Mouse (Mus musculus) forebrain, postnatal 0 days (tissue): ENCODE results near the gene Entpd8. TPM values are rescaled to one million over a fixed set of nuclear protein-coding genes. Genes with fewer than 3 reads are reported as not detected.

Experiments used
- ATAC-seq: fragments of 200-750 bp; cut with Nextera tagmentation; 2 replicates; pipeline ENCODE4 v1.8.0; 2017; ENCODE audit warnings: mild to moderate bottlenecking, moderate library complexity
- DNase-seq: peaks from one replicate; pipeline ENCODE4 v3.0.0-alpha.2; 2015
- H3K27ac ChIP-seq: fragments of 300-500 bp; sonication (generic); 2 replicates; pipeline ENCODE4 v1.5.1; 2014; ENCODE audit warnings: low read depth, mild to moderate bottlenecking, antibody characterized with exemption, low read length, moderate library complexity, mixed read lengths
- H3K27me3 ChIP-seq: fragments of 300-500 bp; sonication (generic); 2 replicates; pipeline ENCODE4 v1.6.1; 2014; ENCODE audit warnings: mild to moderate bottlenecking, low read length, mixed read lengths; ENCODE audit not compliant: insufficient read depth
- H3K36me3 ChIP-seq: fragments of 300-500 bp; sonication (generic); 2 replicates; pipeline ENCODE4 v1.6.1; 2014; ENCODE audit warnings: mild to moderate bottlenecking, moderate library complexity; ENCODE audit not compliant: insufficient read depth
- H3K4me1 ChIP-seq: fragments of 300-500 bp; sonication (generic); 2 replicates; pipeline ENCODE4 v1.6.1; 2014; ENCODE audit warnings: antibody characterized with exemption; ENCODE audit not compliant: insufficient read depth
- H3K4me2 ChIP-seq: fragments of 300-500 bp; sonication (generic); 2 replicates; pipeline ENCODE4 v1.6.1; 2014; ENCODE audit warnings: low read depth, mild to moderate bottlenecking, moderate library complexity
- H3K4me3 ChIP-seq: fragments of 300-500 bp; sonication (generic); 2 replicates; pipeline ENCODE4 v1.5.1; 2014; ENCODE audit warnings: low read depth, low read length, mixed read lengths
- H3K9ac ChIP-seq: fragments of 300-500 bp; sonication (generic); 2 replicates; pipeline ENCODE4 v1.6.1; 2014; ENCODE audit warnings: mild to moderate bottlenecking
- H3K9me3 ChIP-seq: fragments of 300-500 bp; sonication (generic); 2 replicates; pipeline ENCODE4 v1.6.1; 2016; ENCODE audit warnings: low read length
- CTCF ChIP-seq: sonication (generic); IDR thresholded peaks from 2 replicates; pipeline ENCODE4 v1.5.1; 2016; ENCODE audit warnings: antibody characterized with exemption, control low read depth, low read depth
- WGBS: fragments of 180-500 bp; shearing (Covaris S2); extraction: QIAGEN DNeasy Blood & Tissue Kit; methylation state at CpG from one replicate; pipeline ENCODE4 v1.1.7; 2014; 5-methylcytosine and 5-hydroxymethylcytosine counted together
- microRNA-seq, 2 experiments: library from miRNA; unstranded; fragments of <30 nt; microRNA quantifications; one replicate each; pipeline ENCODE4; 2016
- polyA plus RNA-seq: library from polyadenylated mRNA; unstranded; fragments of >200 nt; fragmentation: Nextera tagmentation; extraction: Ambion mirVana; gene quantifications from 2 replicates; pipeline ENCODE4 v1.2.1, GENCODE M21; 2015
- total RNA-seq: library from RNA; depleted of rRNA; stranded (reverse); fragments of >200 nt; gene quantifications from 2 replicates; pipeline ENCODE4 v1.2.3, GENCODE M21; 2014; rRNA removed

The Entpd8 gene
- total and polyA plus RNA-seq, 2 experiments from 2014 or later = not detected

GRCm38 (mm10) chr2:25123527-25123926 is 43.4 kb downstream of the Entpd8 start:
- no peaks in the 10 kb centered on the region for H3K27me3 ChIP-seq
- ATAC-seq (no peak), DNase-seq (no peak)
- no peaks in the 10 kb centered on the region for H3K36me3 ChIP-seq
- no peak overlapping the region for H3K4me2 ChIP-seq
- no peaks in the 10 kb centered on the region for H3K4me1 ChIP-seq
- H3K27ac ChIP-seq = no peak overlapping the region
- no peak for TF ChIP-seq CTCF
- H3K9me3 ChIP-seq = no peaks in the 10 kb centered on the region
- no peak overlapping the region for H3K9ac ChIP-seq
- no peak overlapping the region for H3K4me3 ChIP-seq
- 95% methylated on average over 5 of the region's 5 CpGs for WGBS

- DNase-seq = no peak
- H3K27me3 ChIP-seq = no peaks in the 10 kb centered on the region
- no peaks in the 10 kb centered on the region for H3K36me3 ChIP-seq
- no peak for TF ChIP-seq CTCF
- H3K27ac ChIP-seq = no peak overlapping the region
- ATAC-seq = no peak
- 79% methylated on average over 3 of the region's 3 CpGs for WGBS
- H3K4me2 ChIP-seq = no peak overlapping the region
- no peak overlapping the region for H3K4me3 ChIP-seq
- H3K9ac ChIP-seq = no peak overlapping the region
- H3K9me3 ChIP-seq = no peaks in the 10 kb centered on the region
- no peaks in the 10 kb centered on the region for H3K4me1 ChIP-seq
These were observed 44.3 kb downstream of the Entpd8 start for GRCm38 (mm10) chr2:25124411-25124810.

GRCm38 (mm10) chr2:25125146-25125545 is 45.0 kb downstream of the Entpd8 start:
- H3K36me3 ChIP-seq = no peaks in the 10 kb centered on the region
- WGBS = 59% methylated on average over 6 of the region's 6 CpGs
- DNase-seq = no peak
- H3K4me2 ChIP-seq = no peak overlapping the region
- ATAC-seq = no peak
- no peak overlapping the region for H3K27ac ChIP-seq
- no peak for TF ChIP-seq CTCF
- no peak overlapping the region for H3K9ac ChIP-seq
- H3K4me3 ChIP-seq = no peak overlapping the region
- H3K4me1 ChIP-seq = no peaks in the 10 kb centered on the region
- no peaks in the 10 kb centered on the region for H3K9me3 ChIP-seq
- no peaks in the 10 kb centered on the region for H3K27me3 ChIP-seq

DNA sequence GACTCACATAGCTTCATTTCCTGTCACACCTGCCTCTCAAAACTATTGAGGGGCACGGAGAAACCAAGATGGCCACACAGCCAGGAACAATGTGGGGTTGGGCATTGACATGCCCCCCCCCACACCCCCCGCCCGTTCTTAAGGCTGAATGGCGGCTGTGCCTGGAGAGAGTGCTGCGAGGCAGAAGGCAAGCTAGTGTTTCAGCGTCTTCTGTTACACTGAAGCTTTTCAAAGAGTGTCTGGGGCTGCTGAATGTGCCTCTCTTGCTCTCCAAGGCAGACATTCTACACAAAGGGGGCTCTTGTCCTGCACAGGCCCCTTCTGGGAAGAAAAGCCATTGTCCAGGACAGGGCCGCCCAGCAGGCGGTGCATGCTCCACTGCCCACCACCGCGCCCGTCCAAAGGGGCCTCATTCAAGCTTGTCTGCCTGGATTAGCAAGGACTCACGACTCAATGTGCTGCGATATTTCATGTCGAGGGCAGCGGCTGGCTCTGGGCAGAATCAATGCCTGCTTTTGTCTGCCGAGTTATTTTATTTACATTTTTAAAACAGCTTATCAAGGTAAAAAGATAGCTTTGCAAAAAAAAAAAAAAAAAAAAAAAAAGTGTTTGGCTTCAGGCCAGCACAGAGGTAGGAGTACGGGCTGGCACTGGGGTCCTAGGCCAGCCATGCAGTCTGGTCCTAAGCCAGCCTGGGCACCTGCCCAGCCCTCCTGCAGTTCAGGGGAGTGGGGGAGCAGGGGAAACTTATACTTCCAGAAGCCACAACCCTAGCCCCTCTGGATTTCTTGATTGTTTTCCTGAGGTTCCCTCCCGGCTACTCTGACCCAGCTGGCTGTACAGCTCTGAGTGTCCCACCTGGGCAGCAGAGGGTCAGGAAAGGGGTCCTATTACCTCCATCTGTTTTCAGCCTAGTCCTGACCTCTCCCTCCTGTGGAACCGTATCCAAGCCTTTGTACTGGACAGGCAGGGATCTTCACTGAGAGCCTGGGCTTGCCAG is 46.2 kb downstream of the Entpd8 start:
- H3K27me3 ChIP-seq = no peaks in the 10 kb centered on the region
- H3K4me3 ChIP-seq = no peak overlapping the region
- no peak overlapping the region for H3K9ac ChIP-seq
- H3K4me2 ChIP-seq = no peak overlapping the region
- WGBS = 3% methylated on average over 19 of the region's 19 CpGs
- peak; percentile 26; the same call in 1 of the 2 replicates for TF ChIP-seq CTCF
- no peaks in the 10 kb centered on the region for H3K4me1 ChIP-seq
- peak overlapping the region; percentile 47 for H3K27ac ChIP-seq
- ATAC-seq (peak; percentile 91), DNase-seq (peak; percentile 71)
- no peaks in the 10 kb centered on the region for H3K9me3 ChIP-seq
- no peaks in the 10 kb centered on the region for H3K36me3 ChIP-seq

DNA sequence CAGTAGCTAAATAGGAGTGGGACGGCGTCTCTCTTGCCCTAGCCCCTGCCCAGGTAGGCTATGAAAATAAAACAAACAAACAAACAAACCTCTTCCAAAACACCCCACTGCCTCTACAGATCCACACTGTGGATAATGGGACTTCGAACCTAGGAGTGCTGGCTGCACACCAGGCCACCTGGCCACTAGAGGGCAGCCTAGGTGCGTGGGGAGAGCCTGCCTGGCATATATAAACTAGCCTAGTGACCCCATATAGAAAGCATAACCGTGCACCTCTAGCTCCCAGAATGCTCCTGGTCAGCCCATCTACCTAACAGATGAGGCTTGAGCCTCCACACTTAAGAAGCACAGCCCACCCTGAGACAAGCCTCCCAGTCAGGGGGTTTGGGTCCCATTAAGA is 47.1 kb downstream of the Entpd8 start:
- Histone ChIP-seq H3K4me3 (no peak overlapping the region), H3K9ac (no peak overlapping the region), H3K9me3 (no peaks in the 10 kb centered on the region), H3K36me3 (no peaks in the 10 kb centered on the region), H3K27ac (no peak overlapping the region), H3K4me2 (no peak overlapping the region), H3K4me1 (no peaks in the 10 kb centered on the region), H3K27me3 (no peaks in the 10 kb centered on the region)
- 28% methylated on average over 5 of the region's 5 CpGs for WGBS
- ATAC-seq = no peak
- DNase-seq = no peak
- peak; percentile 64 for TF ChIP-seq CTCF

DNA sequence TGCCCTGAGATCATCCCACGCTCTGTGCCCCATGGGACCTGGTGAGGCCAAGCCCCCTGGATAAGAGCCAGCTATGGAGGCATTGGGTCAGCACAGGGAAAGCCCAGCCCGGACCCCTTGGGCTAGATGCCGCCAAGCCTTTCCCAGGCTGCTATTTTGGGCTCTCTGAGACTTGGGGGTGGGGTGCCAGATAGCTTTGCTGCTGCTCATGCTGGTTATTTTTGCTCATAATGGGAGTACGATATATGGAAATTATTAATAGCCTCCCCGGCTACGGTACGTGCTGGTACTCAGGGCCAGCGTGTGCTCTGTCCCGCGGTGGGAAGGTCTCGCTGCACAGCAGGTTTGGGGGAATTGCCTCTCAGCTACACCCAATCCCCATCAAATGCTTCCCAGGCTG is 48.0 kb downstream of the Entpd8 start:
- no peak for TF ChIP-seq CTCF
- Histone ChIP-seq H3K4me2 (no peak overlapping the region), H3K9me3 (no peaks in the 10 kb centered on the region), H3K4me1 (no peaks in the 10 kb centered on the region), H3K36me3 (no peaks in the 10 kb centered on the region), H3K9ac (no peak overlapping the region), H3K27me3 (no peaks in the 10 kb centered on the region), H3K27ac (no peak overlapping the region), H3K4me3 (no peak overlapping the region)
- WGBS = 74% methylated on average over 11 of the region's 11 CpGs
- ATAC-seq = no peak
- DNase-seq = no peak

DNA sequence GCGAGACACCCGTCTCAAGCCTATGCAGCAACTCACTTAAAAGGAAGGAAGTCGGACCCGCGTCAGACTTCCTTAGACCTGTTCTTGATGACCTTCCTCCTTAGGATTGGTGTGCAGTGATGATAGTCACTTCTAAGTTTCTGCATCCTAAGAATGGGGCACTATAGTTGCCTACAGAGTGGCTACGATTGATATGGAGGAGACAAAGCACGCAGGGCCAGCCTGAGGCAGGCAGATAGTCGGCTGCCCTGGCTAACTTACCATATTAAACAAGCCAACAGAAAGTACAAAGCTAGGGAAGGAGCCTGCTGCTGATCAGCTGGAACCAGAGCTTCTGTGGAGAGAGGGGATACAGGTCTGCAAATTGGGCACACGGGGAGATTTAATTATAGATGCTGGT is 51.5 kb downstream of the Entpd8 start:
- Histone ChIP-seq H3K36me3 (no peaks in the 10 kb centered on the region), H3K27ac (no peak overlapping the region), H3K9ac (no peak overlapping the region), H3K9me3 (no peaks in the 10 kb centered on the region), H3K4me2 (no peak overlapping the region), H3K4me3 (no peak overlapping the region), H3K27me3 (no peaks in the 10 kb centered on the region), H3K4me1 (no peaks in the 10 kb centered on the region)
- WGBS = 69% methylated on average over 9 of the region's 9 CpGs
- DNase-seq (no peak), ATAC-seq (no peak)
- no peak for TF ChIP-seq CTCF

Small RNA genes lying within 50 kb of the gene (microRNA-seq; reads per million reads assigned to microRNA genes)
- gene Gm24328 = 0 reads per million in 2 experiments
- gene Mir7664 = 0 to 0.24 reads per million in 2 experiments

Other genes with a start within 250 kb of the Entpd8 start
- 72.4 and 89.4 TPM in 2 replicates for gene Ehmt1, start 160.7 kb upstream of the Entpd8 start, total RNA-seq
- 44.2 and 72.1 TPM in 2 replicates for gene Ehmt1, start 160.7 kb upstream of the Entpd8 start, polyA plus RNA-seq
- 44.3 and 44.4 TPM in 2 replicates for gene Arrdc1, start 145.1 kb upstream of the Entpd8 start, total RNA-seq
- gene Arrdc1, start 145.1 kb upstream of the Entpd8 start, polyA plus RNA-seq = 35.3 and 37.8 TPM in 2 replicates
- 34.9 and 39.9 TPM in 2 replicates for gene Zmynd19, start 130.5 kb upstream of the Entpd8 start, total RNA-seq
- gene Zmynd19, start 130.5 kb upstream of the Entpd8 start, polyA plus RNA-seq = 19.2 and 21.9 TPM in 2 replicates
- gene Dph7, start 117.9 kb upstream of the Entpd8 start, total RNA-seq = 42.9 and 54.0 TPM in 2 replicates
- gene Dph7, start 117.9 kb upstream of the Entpd8 start, polyA plus RNA-seq = 40.8 and 45.1 TPM in 2 replicates
- 79.4 and 123 TPM in 2 replicates for gene Mrpl41, start 105.2 kb upstream of the Entpd8 start, total RNA-seq
- gene Mrpl41, start 105.2 kb upstream of the Entpd8 start, polyA plus RNA-seq = 174 and 203 TPM in 2 replicates
- 5.0 TPM in 2 replicates for gene Pnpla7, start 104.3 kb upstream of the Entpd8 start, total RNA-seq
- 2.7 and 3.1 TPM in 2 replicates for gene Pnpla7, start 104.3 kb upstream of the Entpd8 start, polyA plus RNA-seq
- 285 and 329 TPM in 2 replicates for gene Nsmf, start 25.9 kb upstream of the Entpd8 start, total RNA-seq
- 258 and 262 TPM in 2 replicates for gene Nsmf, start 25.9 kb upstream of the Entpd8 start, polyA plus RNA-seq
- not detected in 2 replicates for gene Noxa1, start 14.8 kb downstream of the Entpd8 start, total RNA-seq
- gene Noxa1, start 14.8 kb downstream of the Entpd8 start, polyA plus RNA-seq = not detected in 2 replicates
- 38.2 and 40.0 TPM in 2 replicates for gene Nrarp, start 100.5 kb downstream of the Entpd8 start, total RNA-seq
- 17.0 and 17.8 TPM in 2 replicates for gene Nrarp, start 100.5 kb downstream of the Entpd8 start, polyA plus RNA-seq
- 1.7 and 3.3 TPM in 2 replicates for gene Tor4a, start 116.6 kb downstream of the Entpd8 start, total RNA-seq
- gene Tor4a, start 116.6 kb downstream of the Entpd8 start, polyA plus RNA-seq = 0.92 and 1.2 TPM in 2 replicates
- gene Nelfb, start 131.2 kb downstream of the Entpd8 start, total RNA-seq = 94.6 and 115 TPM in 2 replicates
- gene Nelfb, start 131.2 kb downstream of the Entpd8 start, polyA plus RNA-seq = 57.1 and 76.1 TPM in 2 replicates
- gene Stpg3, start 134.3 kb downstream of the Entpd8 start, total RNA-seq = not detected in 2 replicates
- gene Stpg3, start 134.3 kb downstream of the Entpd8 start, polyA plus RNA-seq = not detected in 2 replicates
- gene Fam166a, start 138.4 kb downstream of the Entpd8 start, total RNA-seq = not detected in 2 replicates
- 0.94 TPM in 1 of 2 replicates, not detected in the other for gene Fam166a, start 138.4 kb downstream of the Entpd8 start, polyA plus RNA-seq
- gene Tubb4b, start 144.4 kb downstream of the Entpd8 start, total RNA-seq = 553 and 579 TPM in 2 replicates
- 382 and 469 TPM in 2 replicates for gene Tubb4b, start 144.4 kb downstream of the Entpd8 start, polyA plus RNA-seq
- gene Slc34a3, start 154.1 kb downstream of the Entpd8 start, total RNA-seq = not detected in 2 replicates
- gene Slc34a3, start 154.1 kb downstream of the Entpd8 start, polyA plus RNA-seq = not detected in 2 replicates
- not detected in 2 replicates for gene Rnf224, start 156.5 kb downstream of the Entpd8 start, total RNA-seq
- not detected in 2 replicates for gene Rnf224, start 156.5 kb downstream of the Entpd8 start, polyA plus RNA-seq
- 77.6 and 84.1 TPM in 2 replicates for gene Rnf208, start 162.0 kb downstream of the Entpd8 start, total RNA-seq
- gene Rnf208, start 162.0 kb downstream of the Entpd8 start, polyA plus RNA-seq = 193 and 205 TPM in 2 replicates
- gene Cysrt1, start 162.1 kb downstream of the Entpd8 start, total RNA-seq = not detected in 2 replicates
- not detected in 2 replicates for gene Cysrt1, start 162.1 kb downstream of the Entpd8 start, polyA plus RNA-seq
- 10.1 and 12.8 TPM in 2 replicates for gene AL732309.1, start 166.6 kb downstream of the Entpd8 start, total RNA-seq
- gene AL732309.1, start 166.6 kb downstream of the Entpd8 start, polyA plus RNA-seq = 3.0 and 3.1 TPM in 2 replicates
- gene Tmem203, start 175.1 kb downstream of the Entpd8 start, total RNA-seq = 29.2 and 42.5 TPM in 2 replicates
- gene Tmem203, start 175.1 kb downstream of the Entpd8 start, polyA plus RNA-seq = 22.7 and 27.7 TPM in 2 replicates
- gene Tprn, start 182.3 kb downstream of the Entpd8 start, total RNA-seq = 15.2 and 18.1 TPM in 2 replicates
- gene Tprn, start 182.3 kb downstream of the Entpd8 start, polyA plus RNA-seq = 16.4 and 18.8 TPM in 2 replicates
- gene Ssna1, start 192.1 kb downstream of the Entpd8 start, total RNA-seq = 108 and 127 TPM in 2 replicates
- gene Ssna1, start 192.1 kb downstream of the Entpd8 start, polyA plus RNA-seq = 189 and 195 TPM in 2 replicates
- gene Anapc2, start 192.2 kb downstream of the Entpd8 start, total RNA-seq = 30.2 and 37.9 TPM in 2 replicates
- gene Anapc2, start 192.2 kb downstream of the Entpd8 start, polyA plus RNA-seq = 90.7 and 108 TPM in 2 replicates
- not detected in 2 replicates for gene Tmem210, start 207.8 kb downstream of the Entpd8 start, total RNA-seq
- not detected in 2 replicates for gene Tmem210, start 207.8 kb downstream of the Entpd8 start, polyA plus RNA-seq
- gene Lrrc26, start 209.6 kb downstream of the Entpd8 start, total RNA-seq = not detected in 2 replicates
- gene Lrrc26, start 209.6 kb downstream of the Entpd8 start, polyA plus RNA-seq = 0.15 TPM in 1 of 2 replicates, not detected in the other
- 77.3 and 88.5 TPM in 2 replicates for gene Grin1, start 238.9 kb downstream of the Entpd8 start, total RNA-seq
- 46.9 and 58.2 TPM in 2 replicates for gene Grin1, start 238.9 kb downstream of the Entpd8 start, polyA plus RNA-seq